Mouse (Mus musculus): ENCODE data around the gene Nedd9. TPM values are rescaled to one million over a fixed set of nuclear protein-coding genes. Genes with fewer than 3 reads are reported as not detected.
"Not testable (repeated sequence)": the region's sequence is repeated elsewhere in the genome, so short reads cannot be mapped to it uniquely, and the experiment has no call there.

Gene Nedd9
- polyA plus RNA-seq, 1 experiment from 2014 or later, result 12.9 TPM

- ATAC-seq (ENCODE audit: insufficient number of reproducible peaks, low FRiP score, low TSS enrichment, low read depth), result no peak
- WGBS, result 75% methylated on average over 4 of the region's 4 CpGs
Measured at GRCm38 (mm10) chr13:41376111-41376510, 111.1 kb downstream of the Nedd9 start.

GRCm38 (mm10) chr13:41375696-41376095 is 111.5 kb downstream of the Nedd9 start:
- no peak for DNase-seq (ENCODE audit: low spot score)
- 80% methylated on average over 6 of the region's 6 CpGs for WGBS
- H3K36me3 ChIP-seq (ENCODE audit: control insufficient read depth, insufficient read depth, low read length), result no peaks in the 10 kb centered on the region
- H3K9me3 ChIP-seq (ENCODE audit: control insufficient read depth, low read length), result no peaks in the 10 kb centered on the region
- no peaks in the 10 kb centered on the region for H3K27me3 ChIP-seq (ENCODE audit: control insufficient read depth, insufficient read depth, low read length)
- no peak for ATAC-seq (ENCODE audit: insufficient number of reproducible peaks, low FRiP score, low TSS enrichment, low read depth)
- no peak overlapping the region for H3K27ac ChIP-seq (replicated peaks; ENCODE audit: low read depth, low read length)
- no peak overlapping the region for H3K4me3 ChIP-seq (ENCODE audit: low read depth, low read length)
- H3K4me1 ChIP-seq (ENCODE audit: control insufficient read depth, insufficient read depth, low read length), result no peaks in the 10 kb centered on the region
- no peak overlapping the region for H3K9ac ChIP-seq (ENCODE audit: low read length)
- H3K4me2 ChIP-seq (ENCODE audit: low read depth, severe bottlenecking), result no peak overlapping the region

More at GRCm38 (mm10) chr13:41376111-41376510, 111.1 kb downstream of the Nedd9 start:
- Histone ChIP-seq H3K27ac (replicated peaks; ENCODE audit: low read depth, low read length) (no peak overlapping the region), H3K4me1 (ENCODE audit: control insufficient read depth, insufficient read depth, low read length) (no peaks in the 10 kb centered on the region), H3K9me3 (ENCODE audit: control insufficient read depth, low read length) (no peaks in the 10 kb centered on the region), H3K4me2 (ENCODE audit: low read depth, severe bottlenecking) (no peak overlapping the region), H3K9ac (ENCODE audit: low read length) (no peak overlapping the region), H3K4me3 (ENCODE audit: low read depth, low read length) (no peak overlapping the region), H3K27me3 (ENCODE audit: control insufficient read depth, insufficient read depth, low read length) (no peaks in the 10 kb centered on the region), H3K36me3 (ENCODE audit: control insufficient read depth, insufficient read depth, low read length) (no peaks in the 10 kb centered on the region)
- DNase-seq (ENCODE audit: low spot score), result no peak

- WGBS, result 88% methylated on average over 1 of the region's 1 CpGs
- no peak overlapping the region for H3K4me2 ChIP-seq (ENCODE audit: low read depth, severe bottlenecking)
- ATAC-seq (ENCODE audit: insufficient number of reproducible peaks, low FRiP score, low TSS enrichment, low read depth) (no peak), DNase-seq (ENCODE audit: low spot score) (no peak)
- H3K27me3 ChIP-seq (ENCODE audit: control insufficient read depth, insufficient read depth, low read length), result no peaks in the 10 kb centered on the region
- H3K9me3 ChIP-seq (ENCODE audit: control insufficient read depth, low read length), result no peaks in the 10 kb centered on the region
- H3K27ac ChIP-seq (replicated peaks; ENCODE audit: low read depth, low read length), result no peak overlapping the region
- H3K4me3 ChIP-seq (ENCODE audit: low read depth, low read length), result no peak overlapping the region
- H3K9ac ChIP-seq (ENCODE audit: low read length), result no peak overlapping the region
- H3K36me3 ChIP-seq (ENCODE audit: control insufficient read depth, insufficient read depth, low read length), result no peaks in the 10 kb centered on the region
- no peaks in the 10 kb centered on the region for H3K4me1 ChIP-seq (ENCODE audit: control insufficient read depth, insufficient read depth, low read length)
Measured at GRCm38 (mm10) chr13:41374886-41375285, 112.3 kb downstream of the Nedd9 start.

- ATAC-seq (ENCODE audit: insufficient number of reproducible peaks, low FRiP score, low TSS enrichment, low read depth) (no peak), DNase-seq (ENCODE audit: low spot score) (no peak)
- H3K4me2 ChIP-seq (ENCODE audit: low read depth, severe bottlenecking), result no peak overlapping the region
- no peaks in the 10 kb centered on the region for H3K4me1 ChIP-seq (ENCODE audit: control insufficient read depth, insufficient read depth, low read length)
- H3K36me3 ChIP-seq (ENCODE audit: control insufficient read depth, insufficient read depth, low read length), result no peaks in the 10 kb centered on the region
- no peak overlapping the region for H3K27ac ChIP-seq (replicated peaks; ENCODE audit: low read depth, low read length)
- no peaks in the 10 kb centered on the region for H3K27me3 ChIP-seq (ENCODE audit: control insufficient read depth, insufficient read depth, low read length)
- 77% methylated on average over 8 of the region's 8 CpGs for WGBS
- no peaks in the 10 kb centered on the region for H3K9me3 ChIP-seq (ENCODE audit: control insufficient read depth, low read length)
- no peak overlapping the region for H3K9ac ChIP-seq (ENCODE audit: low read length)
- no peak overlapping the region for H3K4me3 ChIP-seq (ENCODE audit: low read depth, low read length)
Measured at GRCm38 (mm10) chr13:41372555-41373460, 114.4 kb downstream of the Nedd9 start.

- no peak for ATAC-seq (ENCODE audit: insufficient number of reproducible peaks, low FRiP score, low TSS enrichment, low read depth)
- Histone ChIP-seq H3K4me3 (ENCODE audit: low read depth, low read length) (no peak overlapping the region), H3K27me3 (ENCODE audit: control insufficient read depth, insufficient read depth, low read length) (no peaks in the 10 kb centered on the region), H3K9ac (ENCODE audit: low read length) (no peak overlapping the region), H3K4me2 (ENCODE audit: low read depth, severe bottlenecking) (no peak overlapping the region), H3K36me3 (ENCODE audit: control insufficient read depth, insufficient read depth, low read length) (no peaks in the 10 kb centered on the region), H3K4me1 (ENCODE audit: control insufficient read depth, insufficient read depth, low read length) (no peaks in the 10 kb centered on the region), H3K9me3 (ENCODE audit: control insufficient read depth, low read length) (no peaks in the 10 kb centered on the region), H3K27ac (replicated peaks; ENCODE audit: low read depth, low read length) (no peak overlapping the region)
- WGBS, result 67% methylated on average over 3 of the region's 3 CpGs
- DNase-seq (ENCODE audit: low spot score), result no peak
Measured at GRCm38 (mm10) chr13:41371547-41371946, 115.6 kb downstream of the Nedd9 start.

- Histone ChIP-seq H3K9ac (ENCODE audit: low read length) (no peak overlapping the region), H3K36me3 (ENCODE audit: control insufficient read depth, insufficient read depth, low read length) (no peaks in the 10 kb centered on the region), H3K9me3 (ENCODE audit: control insufficient read depth, low read length) (no peaks in the 10 kb centered on the region), H3K4me3 (ENCODE audit: low read depth, low read length) (no peak overlapping the region), H3K4me1 (ENCODE audit: control insufficient read depth, insufficient read depth, low read length) (no peaks in the 10 kb centered on the region), H3K27ac (replicated peaks; ENCODE audit: low read depth, low read length) (no peak overlapping the region), H3K27me3 (ENCODE audit: control insufficient read depth, insufficient read depth, low read length) (no peaks in the 10 kb centered on the region), H3K4me2 (ENCODE audit: low read depth, severe bottlenecking) (no peak overlapping the region)
- WGBS, result 80% methylated on average over 5 of the region's 5 CpGs
- no peak for DNase-seq (ENCODE audit: low spot score)
- ATAC-seq (ENCODE audit: insufficient number of reproducible peaks, low FRiP score, low TSS enrichment, low read depth), result no peak
Measured at GRCm38 (mm10) chr13:41368612-41369011, 118.5 kb downstream of the Nedd9 start.

DNA sequence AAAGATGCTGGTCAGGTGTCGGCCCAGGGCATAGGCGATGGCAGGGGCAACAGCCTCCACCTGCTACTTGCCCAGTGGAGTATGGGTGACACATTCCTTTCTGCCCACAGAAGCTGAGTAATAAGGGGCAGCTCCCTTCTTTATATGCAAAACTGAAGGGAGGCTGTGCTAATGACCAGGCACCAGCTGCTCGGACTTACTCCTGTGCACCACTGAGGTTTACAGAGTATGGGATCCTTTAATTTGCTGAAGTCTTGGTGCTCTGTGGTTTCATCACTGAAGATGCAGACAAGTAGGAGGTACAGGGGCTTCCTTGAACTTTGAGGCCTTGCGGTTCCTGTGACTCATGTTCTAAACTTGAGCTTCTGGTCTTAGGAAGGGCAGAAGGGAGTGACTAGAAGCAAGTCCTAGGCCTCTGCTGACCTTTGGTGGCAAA is 120.0 kb downstream of the Nedd9 start:
- Histone ChIP-seq H3K36me3 (ENCODE audit: control insufficient read depth, insufficient read depth, low read length) (no peaks in the 10 kb centered on the region), H3K9me3 (ENCODE audit: control insufficient read depth, low read length) (no peaks in the 10 kb centered on the region), H3K9ac (ENCODE audit: low read length) (no peak overlapping the region), H3K4me3 (ENCODE audit: low read depth, low read length) (no peak overlapping the region), H3K4me1 (ENCODE audit: control insufficient read depth, insufficient read depth, low read length) (no peaks in the 10 kb centered on the region), H3K27me3 (ENCODE audit: control insufficient read depth, insufficient read depth, low read length) (no peaks in the 10 kb centered on the region), H3K27ac (replicated peaks; ENCODE audit: low read depth, low read length) (no peak overlapping the region), H3K4me2 (ENCODE audit: low read depth, severe bottlenecking) (no peak overlapping the region)
- no peak for DNase-seq (ENCODE audit: low spot score)
- WGBS, result 88% methylated on average over 4 of the region's 4 CpGs
- no peak for ATAC-seq (ENCODE audit: insufficient number of reproducible peaks, low FRiP score, low TSS enrichment, low read depth)

GRCm38 (mm10) chr13:41366609-41367008 is 120.6 kb downstream of the Nedd9 start:
- not testable (repeated sequence) for DNase-seq (ENCODE audit: low spot score); H3K4me1 ChIP-seq (ENCODE audit: control insufficient read depth, insufficient read depth, low read length); H3K4me3 ChIP-seq (ENCODE audit: low read depth, low read length); H3K27ac ChIP-seq (replicated peaks; ENCODE audit: low read depth, low read length); H3K36me3 ChIP-seq (ENCODE audit: control insufficient read depth, insufficient read depth, low read length); H3K27me3 ChIP-seq (ENCODE audit: control insufficient read depth, insufficient read depth, low read length); H3K9ac ChIP-seq (ENCODE audit: low read length); H3K9me3 ChIP-seq (ENCODE audit: control insufficient read depth, low read length); ATAC-seq (ENCODE audit: insufficient number of reproducible peaks, low FRiP score, low TSS enrichment, low read depth); H3K4me2 ChIP-seq (ENCODE audit: low read depth, severe bottlenecking)
- 56% methylated on average over 1 of the region's 1 CpGs for WGBS
